Mouse (Mus musculus) lung, embryonic 14.5 days (tissue): ENCODE measurements around the gene Mief2. TPM values are rescaled to one million over a fixed set of nuclear protein-coding genes. Genes with fewer than 3 reads are reported as not detected.

Experiments
- ATAC-seq: fragments of 200-750 bp; cut with Nextera tagmentation; 2 replicates; pipeline ENCODE4 v1.8.0; 2017; ENCODE audit warnings: mild to moderate bottlenecking, moderate TSS enrichment, moderate library complexity; ENCODE audit not compliant: insufficient read depth
- DNase-seq: peaks from one replicate; pipeline ENCODE4 v3.0.0-alpha.2; 2015
- H3K27ac ChIP-seq: fragments of 300-500 bp; sonication (generic); 2 replicates; pipeline ENCODE4 v1.5.1; 2014; ENCODE audit warnings: low read depth, mild to moderate bottlenecking, moderate library complexity
- H3K27me3 ChIP-seq: fragments of 300-500 bp; sonication (generic); 2 replicates; pipeline ENCODE4 v1.6.1; 2014; ENCODE audit warnings: low read length, control low read depth; ENCODE audit not compliant: insufficient read depth
- H3K36me3 ChIP-seq: fragments of 300-500 bp; sonication (generic); 2 replicates; pipeline ENCODE4 v1.6.1; 2014; ENCODE audit warnings: control low read depth; ENCODE audit not compliant: insufficient read depth
- H3K4me1 ChIP-seq: fragments of 300-500 bp; sonication (generic); 2 replicates; pipeline ENCODE4 v1.6.1; 2014; ENCODE audit warnings: antibody characterized with exemption, control low read depth; ENCODE audit not compliant: insufficient read depth
- H3K4me2 ChIP-seq: fragments of 300-500 bp; sonication (generic); 2 replicates; pipeline ENCODE4 v1.6.1; 2014; ENCODE audit warnings: mild to moderate bottlenecking
- H3K4me3 ChIP-seq: fragments of 300-500 bp; sonication (generic); 2 replicates; pipeline ENCODE4 v1.5.1; 2014; ENCODE audit warnings: low read depth, low read length
- H3K9ac ChIP-seq: fragments of 300-500 bp; sonication (generic); 2 replicates; pipeline ENCODE4 v1.6.1; 2014
- H3K9me3 ChIP-seq: fragments of 300-500 bp; sonication (generic); 2 replicates; pipeline ENCODE4 v1.6.1; 2016; ENCODE audit warnings: low read depth, low read length, control low read depth
- CTCF ChIP-seq: IDR thresholded peaks from 2 replicates; pipeline ENCODE4 v1.5.1; 2016; ENCODE audit warnings: antibody characterized with exemption, low read depth
- WGBS: fragments of 180-500 bp; shearing (Covaris S2); extraction: QIAGEN DNeasy Blood & Tissue Kit; methylation state at CpG from one replicate; pipeline ENCODE4 v1.1.7; 2014; 5-methylcytosine and 5-hydroxymethylcytosine counted together
- polyA plus RNA-seq: library from polyadenylated mRNA; unstranded; fragments of >200 nt; fragmentation: Nextera tagmentation; extraction: Ambion mirVana; gene quantifications from 2 replicates; pipeline ENCODE4 v1.2.1, GENCODE M21; 2014

The Mief2 gene
- polyA plus RNA-seq, 1 experiment from 2014 or later, result 15.3 TPM

DNA sequence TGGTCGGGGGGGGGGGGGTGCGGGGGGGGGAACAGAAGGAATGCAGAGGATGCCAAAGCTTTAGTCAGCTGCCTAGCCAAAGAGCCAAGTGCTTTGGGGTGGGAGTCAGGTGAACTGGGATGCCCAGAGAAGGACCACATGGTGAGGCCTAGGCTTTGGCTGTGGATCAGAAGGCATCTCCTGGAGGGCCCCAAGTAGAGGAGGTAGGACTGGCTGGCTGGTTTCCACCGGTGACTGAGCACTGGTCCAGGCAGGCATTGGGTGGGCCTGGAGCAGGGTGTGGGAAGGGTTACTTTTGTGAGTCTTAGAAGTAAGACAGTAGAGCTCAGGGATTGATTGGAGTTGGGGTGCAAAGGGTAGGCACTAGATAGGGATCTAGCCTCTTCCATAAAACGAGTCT, 26.6 kb upstream of the Mief2 start:
- Histone ChIP-seq H3K4me1 (peaks cover 5% of the 10 kb centered on the region; the same call in 1 of the 2 replicates), H3K27me3 (no peaks in the 10 kb centered on the region), H3K27ac (no peak overlapping the region), H3K4me3 (no peak overlapping the region), H3K9ac (no peak overlapping the region), H3K36me3 (peaks cover 25% of the 10 kb centered on the region), H3K9me3 (no peaks in the 10 kb centered on the region), H3K4me2 (no peak overlapping the region)
- no peak for TF ChIP-seq CTCF
- ATAC-seq (no peak), DNase-seq (no peak)
- WGBS, result 51% methylated on average over 3 of the region's 4 CpGs

GRCm38 (mm10) chr11:60703131-60703530, 25.1 kb upstream of the Mief2 start:
- no peak for ATAC-seq
- Histone ChIP-seq H3K36me3 (peaks cover 40% of the 10 kb centered on the region), H3K4me3 (no peak overlapping the region), H3K9me3 (no peaks in the 10 kb centered on the region), H3K4me1 (peaks cover 5% of the 10 kb centered on the region; the same call in 1 of the 2 replicates), H3K27ac (no peak overlapping the region), H3K4me2 (no peak overlapping the region), H3K27me3 (no peaks in the 10 kb centered on the region), H3K9ac (no peak overlapping the region)
- TF ChIP-seq CTCF, result peak; percentile 80
- DNase-seq, result peak; percentile 78
- 39% methylated on average over 4 of the region's 4 CpGs for WGBS

DNA sequence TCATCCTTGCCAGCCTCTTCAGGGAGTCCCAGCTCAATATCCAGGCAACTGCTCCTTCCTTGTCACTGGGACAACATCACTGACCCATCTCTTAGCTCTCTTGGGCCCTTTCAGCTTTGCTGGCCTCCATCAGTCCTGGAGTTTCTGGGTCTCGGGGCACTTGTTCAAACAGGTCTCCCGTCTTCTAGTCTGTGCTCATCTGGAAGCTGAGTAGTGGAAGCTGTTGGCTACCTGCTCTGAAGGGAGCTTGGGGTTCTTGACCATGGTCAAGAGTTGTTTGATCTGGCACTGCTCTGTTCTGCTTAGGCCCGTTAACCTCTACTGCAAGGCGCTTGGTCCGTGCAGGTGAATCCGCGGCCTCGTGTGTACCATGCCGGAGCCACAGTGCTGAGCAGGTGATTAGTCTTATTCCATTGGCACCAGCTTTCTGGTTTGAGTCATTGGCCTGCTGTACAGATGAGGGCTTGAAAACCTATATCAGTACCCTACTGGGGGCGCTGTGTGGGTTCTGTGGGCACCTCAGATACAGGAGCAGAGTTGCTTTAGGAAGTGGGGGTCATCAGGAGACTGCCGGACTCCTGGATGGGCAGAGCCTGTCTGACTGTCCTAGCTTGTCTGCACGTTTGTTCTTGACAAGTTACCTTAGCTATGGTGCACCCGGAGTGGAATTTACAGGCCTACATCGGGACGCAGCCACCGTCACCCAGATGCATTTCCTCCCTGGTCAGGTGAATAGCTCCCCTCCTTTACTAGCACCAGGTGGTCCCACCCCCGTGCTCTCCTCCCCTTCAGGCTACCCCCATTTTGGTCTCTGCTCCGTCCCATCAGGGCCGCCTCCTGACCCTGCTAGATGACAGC, 23.9 kb upstream of the Mief2 start:
- peaks cover 51% of the 10 kb centered on the region for H3K36me3 ChIP-seq
- no peak overlapping the region for H3K9ac ChIP-seq
- no peak overlapping the region for H3K4me2 ChIP-seq
- WGBS, result 89% methylated on average over 19 of the region's 19 CpGs
- no peak overlapping the region for H3K27ac ChIP-seq
- TF ChIP-seq CTCF, result no peak
- no peaks in the 10 kb centered on the region for H3K27me3 ChIP-seq
- H3K4me3 ChIP-seq, result no peak overlapping the region
- ATAC-seq (no peak), DNase-seq (no peak)
- peaks cover 5% of the 10 kb centered on the region; the same call in 1 of the 2 replicates for H3K4me1 ChIP-seq
- no peaks in the 10 kb centered on the region for H3K9me3 ChIP-seq

DNA sequence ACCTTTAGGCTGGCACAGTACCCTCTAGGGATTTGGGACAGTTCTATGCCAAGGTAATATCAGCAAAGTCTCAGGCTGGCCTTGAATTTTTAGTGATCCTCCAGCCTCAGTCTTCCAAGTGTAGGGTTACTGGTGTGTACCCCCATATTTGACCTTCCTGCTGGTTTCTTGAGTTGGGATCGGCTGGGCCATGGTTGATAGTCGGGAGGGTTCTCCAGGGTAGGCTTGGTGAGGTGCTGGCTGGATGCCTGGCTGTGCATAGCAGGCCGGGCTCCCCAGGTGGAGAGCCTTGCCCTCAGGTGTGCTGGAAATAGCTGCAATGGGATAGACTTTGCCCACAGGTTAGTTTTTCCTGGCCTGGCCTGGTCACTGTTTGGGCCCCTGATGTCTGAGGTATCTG, 22.9 kb upstream of the Mief2 start:
- WGBS, result 83% methylated on average over 3 of the region's 3 CpGs
- Histone ChIP-seq H3K27me3 (no peaks in the 10 kb centered on the region), H3K9ac (no peak overlapping the region), H3K9me3 (no peaks in the 10 kb centered on the region), H3K36me3 (peaks cover 61% of the 10 kb centered on the region), H3K4me1 (peaks cover 5% of the 10 kb centered on the region; the same call in 1 of the 2 replicates), H3K4me2 (no peak overlapping the region), H3K27ac (no peak overlapping the region), H3K4me3 (no peak overlapping the region)
- no peak for TF ChIP-seq CTCF
- ATAC-seq (no peak), DNase-seq (no peak)

- Histone ChIP-seq H3K27me3 (no peaks in the 10 kb centered on the region), H3K4me1 (no peaks in the 10 kb centered on the region), H3K27ac (no peak overlapping the region), H3K4me3 (no peak overlapping the region), H3K9ac (no peak overlapping the region), H3K9me3 (no peaks in the 10 kb centered on the region), H3K4me2 (no peak overlapping the region), H3K36me3 (peaks cover 68% of the 10 kb centered on the region)
- ATAC-seq (no peak), DNase-seq (no peak)
- no peak for TF ChIP-seq CTCF
- WGBS, result 86% methylated on average over 7 of the region's 7 CpGs
Measured at GRCm38 (mm10) chr11:60706076-60706475, 22.1 kb upstream of the Mief2 start.

DNA sequence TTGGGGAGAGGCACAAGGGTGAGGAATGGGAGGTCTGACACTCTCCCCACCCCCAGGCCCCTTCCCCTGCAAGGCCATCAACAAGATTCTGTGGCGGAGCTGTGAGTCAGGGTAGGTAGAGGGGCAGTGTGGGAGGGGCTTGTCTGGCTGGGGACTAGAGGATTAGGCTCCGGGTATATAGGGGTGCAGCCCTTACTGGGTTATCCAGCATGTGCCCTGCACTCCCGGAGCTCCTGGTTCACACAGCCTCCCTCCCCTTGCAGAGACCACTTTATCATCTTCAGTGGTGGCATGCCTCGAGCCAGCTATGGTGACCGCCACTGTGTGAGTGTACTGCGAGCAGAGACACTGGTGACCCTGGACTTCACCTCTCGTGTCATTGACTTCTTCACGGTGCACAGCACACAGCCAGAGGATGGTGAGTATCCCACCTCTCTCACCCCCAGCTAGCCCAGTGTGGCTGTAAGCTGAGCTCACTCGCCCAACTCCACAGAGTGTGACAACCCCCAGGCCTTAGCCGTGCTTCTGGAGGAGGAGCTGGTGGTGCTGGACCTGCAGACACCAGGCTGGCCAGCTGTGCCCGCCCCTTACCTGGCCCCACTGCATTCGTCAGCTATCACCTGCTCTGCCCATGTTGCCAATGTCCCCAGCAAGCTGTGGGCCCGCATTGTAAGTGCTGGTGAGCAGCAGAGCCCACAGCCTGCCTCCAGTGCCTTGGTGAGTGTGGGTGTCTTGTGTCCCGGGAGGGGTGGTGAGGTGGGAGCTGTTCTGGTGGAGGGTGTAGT, 21.3 kb upstream of the Mief2 start:
- ATAC-seq (no peak), DNase-seq (no peak)
- Histone ChIP-seq H3K4me2 (no peak overlapping the region), H3K27me3 (no peaks in the 10 kb centered on the region), H3K4me3 (no peak overlapping the region), H3K9me3 (no peaks in the 10 kb centered on the region), H3K9ac (no peak overlapping the region), H3K36me3 (peaks cover 76% of the 10 kb centered on the region), H3K4me1 (no peaks in the 10 kb centered on the region), H3K27ac (no peak overlapping the region)
- TF ChIP-seq CTCF, result no peak
- 83% methylated on average over 14 of the region's 14 CpGs for WGBS

- no peaks in the 10 kb centered on the region for H3K4me1 ChIP-seq
- no peak overlapping the region for H3K9ac ChIP-seq
- H3K27ac ChIP-seq, result no peak overlapping the region
- H3K9me3 ChIP-seq, result no peaks in the 10 kb centered on the region
- no peak overlapping the region for H3K4me2 ChIP-seq
- no peak for TF ChIP-seq CTCF
- peak; percentile 30 for DNase-seq
- 73% methylated on average over 3 of the region's 3 CpGs for WGBS
- no peak overlapping the region for H3K4me3 ChIP-seq
- H3K27me3 ChIP-seq, result no peaks in the 10 kb centered on the region
- peak; percentile 9; the same call in 1 of the 2 replicates for ATAC-seq
- peaks cover 84% of the 10 kb centered on the region for H3K36me3 ChIP-seq
Measured at GRCm38 (mm10) chr11:60707672-60708071, 20.5 kb upstream of the Mief2 start.
